Mouse (Mus musculus) ES-E14 (cell line): ENCODE data around the gene Polr3b.

Experiments used
- HCFC1 ChIP-seq: IDR thresholded peaks from 2 replicates; pipeline ENCODE4 v1.6.1; 2012; ENCODE audit warnings: low read length, inconsistent platforms, borderline replicate concordance; ENCODE audit not compliant: insufficient read depth
- MAFK ChIP-seq: IDR thresholded peaks from 2 replicates; pipeline ENCODE4 v1.6.1; 2014; ENCODE audit warnings: mild to moderate bottlenecking, low read depth, low read length, inconsistent platforms; ENCODE audit not compliant: insufficient read depth
- ZC3H11A ChIP-seq: IDR thresholded peaks from 2 replicates; pipeline ENCODE4 v1.6.1; 2012; ENCODE audit warnings: low read depth, mild to moderate bottlenecking, inconsistent platforms, low read length, borderline replicate concordance

GRCm38 (mm10) chr10:84730956-84731355, 108.9 kb downstream of the Polr3b start:
- TF ChIP-seq ZC3H11A (no peak), HCFC1 (no peak), MAFK (no peak)
